Mouse (Mus musculus): ENCODE data around the gene Fam168a. TPM values are rescaled to one million over a fixed set of nuclear protein-coding genes. Genes with fewer than 3 reads are reported as not detected.
A peak's percentile ranks its signal among the peaks of the same experiment; 100 is the strongest.

The Fam168a gene
- total and polyA plus RNA-seq, 2 experiments from 2014 or later = 106 to 163 TPM

- Histone ChIP-seq H3K4me1 (ENCODE audit: insufficient read depth, low read length) (no peaks in the 10 kb centered on the region), H3K27me3 (ENCODE audit: insufficient read depth, low read length) (no peaks in the 10 kb centered on the region), H3K36me3 (ENCODE audit: insufficient read depth, low read length) (no peaks in the 10 kb centered on the region), H3K4me3 (ENCODE audit: low read depth, low read length) (no peak overlapping the region), H3K9ac (replicated peaks; ENCODE audit: low read length, poor library complexity, severe bottlenecking) (no peak overlapping the region), H3K9me3 (ENCODE audit: low read length) (no peaks in the 10 kb centered on the region), H3K27ac (ENCODE audit: low read depth, low read length) (no peak overlapping the region), H3K4me2 (ENCODE audit: low read depth, low read length, poor library complexity, severe bottlenecking) (no peak overlapping the region)
- no peak for DNase-seq (ENCODE audit: low spot score)
- ATAC-seq (ENCODE audit: low FRiP score) = no peak
- TF ChIP-seq CTCF (IDR thresholded peaks at IDR 0.05) = no peak
- 74% methylated on average over 8 of the region's 8 CpGs for WGBS
Observed at GRCm38 (mm10) chr7:100693199-100693598, 13.2 kb upstream of the Fam168a start.

GRCm38 (mm10) chr7:100699771-100700770 lies 6.4 kb upstream of the Fam168a start:
- Histone ChIP-seq H3K4me1 (ENCODE audit: insufficient read depth, low read length) (no peaks in the 10 kb centered on the region), H3K27ac (ENCODE audit: low read depth, low read length) (no peak overlapping the region), H3K27me3 (ENCODE audit: insufficient read depth, low read length) (no peaks in the 10 kb centered on the region), H3K9me3 (ENCODE audit: low read length) (no peaks in the 10 kb centered on the region), H3K9ac (replicated peaks; ENCODE audit: low read length, poor library complexity, severe bottlenecking) (no peak overlapping the region), H3K36me3 (ENCODE audit: insufficient read depth, low read length) (no peaks in the 10 kb centered on the region), H3K4me2 (ENCODE audit: low read depth, low read length, poor library complexity, severe bottlenecking) (no peak overlapping the region), H3K4me3 (ENCODE audit: low read depth, low read length) (no peak overlapping the region)
- ATAC-seq (ENCODE audit: low FRiP score) (no peak), DNase-seq (ENCODE audit: low spot score) (no peak)
- no peak for TF ChIP-seq CTCF (IDR thresholded peaks at IDR 0.05)
- 66% methylated on average over 8 of the region's 8 CpGs for WGBS

GRCm38 (mm10) chr7:100706883-100707480 lies 547 bp downstream of the Fam168a start:
- no peak for TF ChIP-seq CTCF (IDR thresholded peaks at IDR 0.05)
- peak overlapping the region; percentile 82 for H3K4me3 ChIP-seq (ENCODE audit: low read depth, low read length)
- peaks cover 7% of the 10 kb centered on the region; the same call in 1 of the 2 replicates for H3K4me1 ChIP-seq (ENCODE audit: insufficient read depth, low read length)
- H3K27me3 ChIP-seq (ENCODE audit: insufficient read depth, low read length) = no peaks in the 10 kb centered on the region
- 0% methylated on average over 23 of the region's 23 CpGs for WGBS
- H3K9ac ChIP-seq (replicated peaks; ENCODE audit: low read length, poor library complexity, severe bottlenecking) = peak overlapping the region; percentile 99
- peak overlapping the region; percentile 59 for H3K4me2 ChIP-seq (ENCODE audit: low read depth, low read length, poor library complexity, severe bottlenecking)
- no peaks in the 10 kb centered on the region for H3K9me3 ChIP-seq (ENCODE audit: low read length)
- no peaks in the 10 kb centered on the region for H3K36me3 ChIP-seq (ENCODE audit: insufficient read depth, low read length)
- peak; percentile 21 for DNase-seq (ENCODE audit: low spot score)
- no peak for ATAC-seq (ENCODE audit: low FRiP score)
- peak overlapping the region; percentile 96 for H3K27ac ChIP-seq (ENCODE audit: low read depth, low read length)

- 0 out of 2 replicates have a peak, but pooled peaks cover 2% of the 10 kb centered on the region for H3K36me3 ChIP-seq (ENCODE audit: insufficient read depth, low read length)
- no peaks in the 10 kb centered on the region for H3K9me3 ChIP-seq (ENCODE audit: low read length)
- H3K4me1 ChIP-seq (ENCODE audit: insufficient read depth, low read length) = peaks cover 5% of the 10 kb centered on the region
- H3K27ac ChIP-seq (ENCODE audit: low read depth, low read length) = no peak overlapping the region
- no peak overlapping the region for H3K4me2 ChIP-seq (ENCODE audit: low read depth, low read length, poor library complexity, severe bottlenecking)
- DNase-seq (ENCODE audit: low spot score) (no peak), ATAC-seq (ENCODE audit: low FRiP score) (no peak)
- TF ChIP-seq CTCF (IDR thresholded peaks at IDR 0.05) = no peak
- H3K27me3 ChIP-seq (ENCODE audit: insufficient read depth, low read length) = no peaks in the 10 kb centered on the region
- H3K9ac ChIP-seq (replicated peaks; ENCODE audit: low read length, poor library complexity, severe bottlenecking) = no peak overlapping the region
- H3K4me3 ChIP-seq (ENCODE audit: low read depth, low read length) = no peak overlapping the region
- 81% methylated on average over 5 of the region's 5 CpGs for WGBS
Observed at GRCm38 (mm10) chr7:100718741-100719140, 12.3 kb downstream of the Fam168a start.

- Histone ChIP-seq H3K4me1 (ENCODE audit: insufficient read depth, low read length) (peaks cover 8% of the 10 kb centered on the region), H3K36me3 (ENCODE audit: insufficient read depth, low read length) (no peaks in the 10 kb centered on the region), H3K9ac (replicated peaks; ENCODE audit: low read length, poor library complexity, severe bottlenecking) (no peak overlapping the region), H3K9me3 (ENCODE audit: low read length) (no peaks in the 10 kb centered on the region), H3K4me3 (ENCODE audit: low read depth, low read length) (no peak overlapping the region), H3K27me3 (ENCODE audit: insufficient read depth, low read length) (no peaks in the 10 kb centered on the region), H3K4me2 (ENCODE audit: low read depth, low read length, poor library complexity, severe bottlenecking) (no peak overlapping the region), H3K27ac (ENCODE audit: low read depth, low read length) (no peak overlapping the region)
- ATAC-seq (ENCODE audit: low FRiP score) (no peak), DNase-seq (ENCODE audit: low spot score) (peak; percentile 40)
- WGBS = 37% methylated on average over 6 of the region's 6 CpGs
- no peak for TF ChIP-seq CTCF (IDR thresholded peaks at IDR 0.05)
Observed at GRCm38 (mm10) chr7:100722268-100722667, 15.8 kb downstream of the Fam168a start.

All from midbrain, postnatal 0 days (tissue).